Mouse (Mus musculus) testis, adult 2 months (tissue): Measurements from ENCODE around the gene Tnc.

Source experiments
- CTCF ChIP-seq: fragments of 200-500 bp; IDR thresholded peaks from 2 replicates; pipeline ENCODE4 v1.5.1; 2012; ENCODE audit warnings: low read depth, mild to moderate bottlenecking, inconsistent platforms, low read length, moderate library complexity; ENCODE audit not compliant: control insufficient read depth, insufficient read depth, insufficient replicate concordance
- POLR2A ChIP-seq: fragments of 200-500 bp; IDR thresholded peaks from 2 replicates; pipeline ENCODE4 v1.6.1; 2012; ENCODE audit warnings: low read depth, mild to moderate bottlenecking, inconsistent platforms, low read length, moderate library complexity; ENCODE audit not compliant: control insufficient read depth

GRCm38 (mm10) chr4:64025591-64025990 is 21.2 kb downstream of the Tnc start:
- TF ChIP-seq CTCF = no peak
- no peak for TF ChIP-seq POLR2A
